Mouse (Mus musculus): ENCODE results near the gene Kcnt2. TPM values are rescaled to one million over a fixed set of nuclear protein-coding genes. Genes with fewer than 3 reads are reported as not detected.

Gene Kcnt2
- total RNA-seq, 2 experiments from 2014 or later: 43.1 to 58.7 TPM

DNA sequence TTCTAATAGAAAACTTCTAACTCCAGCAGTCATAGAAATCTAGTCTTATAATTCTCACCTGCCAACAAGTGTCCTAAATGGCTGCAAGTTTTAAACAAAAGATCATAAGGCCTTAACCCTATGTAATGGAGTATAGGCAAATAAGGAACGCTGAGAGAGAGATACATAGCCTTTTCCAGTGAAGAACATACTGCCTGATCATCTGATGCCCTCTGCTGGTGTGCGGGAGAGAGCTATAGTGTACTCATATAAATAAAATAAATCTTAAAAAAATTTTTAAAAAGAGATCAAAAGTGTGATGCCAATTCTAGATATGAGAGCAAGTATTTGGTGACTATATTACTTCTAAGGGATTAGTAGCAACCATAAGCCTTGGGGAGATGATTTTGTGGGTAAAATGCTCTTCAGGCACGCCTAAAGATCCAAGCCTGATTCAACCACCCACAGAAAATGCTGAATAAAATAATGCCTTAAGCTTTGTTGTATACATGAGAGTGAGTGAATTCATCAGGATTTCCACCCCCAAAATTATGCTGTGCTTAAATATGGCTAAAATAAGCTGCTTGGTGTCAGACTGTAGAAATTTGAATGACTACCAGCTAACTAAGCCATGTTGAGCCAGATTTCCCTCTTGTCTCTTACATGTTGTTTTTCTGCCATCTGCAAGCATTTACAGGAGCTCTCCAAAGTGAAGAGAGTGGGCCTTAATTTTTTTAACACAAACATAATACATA is 413.8 kb downstream of the Kcnt2 start:
- intact Hi-C loops (cut with DNase I): loop anchor here (2.0 to 5.0 kb wide), 3 partner anchors 111 to 489 kb away; no protein-coding TSS in a partner anchor
- DNase-seq (ENCODE audit: low spot score in 2 of 2): peak; percentile 20 to 22

DNA sequence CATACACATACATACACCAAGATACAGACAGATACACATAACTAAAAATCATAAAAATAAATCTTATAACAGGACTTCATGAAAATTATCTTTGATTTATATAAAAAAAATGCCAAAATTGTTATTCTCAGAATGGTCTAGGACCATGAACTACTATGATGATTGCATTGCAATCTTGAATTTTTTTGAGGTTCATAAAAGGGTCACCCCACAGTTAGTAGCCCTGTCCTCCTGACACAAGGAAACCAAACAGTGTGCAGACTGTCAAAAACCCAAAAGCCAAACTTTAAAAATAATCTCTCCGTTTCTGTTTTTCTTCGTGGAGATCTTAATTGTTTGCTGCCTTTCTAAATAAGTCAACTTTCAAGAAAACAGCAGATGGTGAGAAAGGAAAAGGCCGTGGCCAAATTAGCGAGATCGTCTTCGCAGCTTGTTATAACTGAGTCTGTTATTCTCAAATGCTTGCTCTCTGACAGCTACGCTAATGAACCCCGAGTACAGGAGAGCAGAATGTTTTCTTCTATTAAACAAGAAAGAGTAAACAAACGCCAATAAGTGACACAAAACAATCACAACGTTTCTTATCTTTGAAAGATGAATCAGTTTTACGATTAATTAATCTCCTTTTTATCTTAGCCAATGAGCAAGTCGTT is 414.9 kb downstream of the Kcnt2 start:
- intact Hi-C loops (cut with DNase I): loop anchor here (2.0 to 5.0 kb wide), 3 partner anchors 112 to 490 kb away; no protein-coding TSS in a partner anchor
- no peak for DNase-seq (ENCODE audit: low spot score in 2 of 2)

DNA sequence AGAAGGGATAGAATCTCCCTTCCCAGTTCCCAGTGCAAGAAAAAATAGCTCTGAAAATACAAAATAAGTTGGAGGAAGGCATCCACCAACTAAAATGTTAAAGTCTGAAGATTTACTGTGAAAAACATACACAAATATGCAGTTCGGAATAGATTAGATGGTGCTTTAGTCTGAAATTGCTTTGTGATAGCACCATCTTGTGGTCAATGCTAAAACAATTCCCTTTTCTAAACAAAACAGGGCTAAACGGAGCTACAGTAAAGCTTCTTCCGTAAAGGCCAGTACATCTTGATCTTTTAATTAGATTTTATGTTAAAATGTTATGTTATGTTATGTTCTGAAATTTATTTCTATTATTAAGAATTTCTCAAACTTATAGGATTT is 415.4 kb downstream of the Kcnt2 start:
- intact Hi-C loops (cut with DNase I): loop anchor here (2.0 to 5.0 kb wide), 3 partner anchors 113 to 491 kb away; no protein-coding TSS in a partner anchor
- DNase-seq (ENCODE audit: low spot score in 2 of 2): peak; percentile 32 to 44

Other genes with a start within 250 kb of the Kcnt2 start
- 10 to 100 TPM; 14.5 to 17.9 TPM for gene Cfh, start 62.4 kb upstream of the Kcnt2 start, total RNA-seq (2021)

Measured in left cerebral cortex, postnatal 14 days (tissue).